Mouse (Mus musculus) liver, embryonic 14.5 days (tissue): ENCODE results near the gene Stxbp5l.

Source experiments
- CTCF ChIP-seq: IDR thresholded peaks from 2 replicates; pipeline ENCODE4 v1.5.1; 2016; ENCODE audit warnings: antibody characterized with exemption, low read depth, control low read depth
- EP300 ChIP-seq: IDR thresholded peaks from 2 replicates; pipeline ENCODE4 v1.6.1; 2016; ENCODE audit warnings: antibody characterized with exemption, low read depth

DNA sequence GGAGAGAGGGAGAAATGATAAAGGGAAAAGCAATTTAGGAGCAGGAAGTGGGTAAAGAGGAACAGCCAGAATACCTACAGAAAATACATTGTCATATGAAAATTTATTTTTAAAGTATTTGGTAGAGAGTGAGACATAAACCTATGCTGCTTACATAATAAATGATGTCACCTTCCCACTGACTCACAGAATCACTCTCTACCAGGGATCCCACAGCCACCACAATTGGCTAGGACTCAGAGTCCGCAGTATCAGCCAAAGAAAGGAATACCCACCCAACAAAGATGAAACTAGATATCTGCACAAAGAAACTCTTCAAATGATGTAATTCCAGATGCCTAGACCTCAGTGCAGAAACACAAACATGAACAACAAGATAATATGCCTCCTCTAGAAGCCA is 12.0 kb downstream of the Stxbp5l start:
- TF ChIP-seq CTCF, result no peak
- no peak for TF ChIP-seq EP300
